Mouse (Mus musculus) urinary bladder, postnatal 14 days (tissue): ENCODE measurements at regions not wholly inside any gene's neighbourhood (a gene's known extent, or its start where the extent isn't known, plus 50 kb on each side); places are given as distances from the start of the nearest gene placed in this dataset.
"Not testable (repeated sequence)": the region's sequence is repeated elsewhere in the genome, so short reads cannot be mapped to it uniquely, and the experiment has no call there.

ENCODE experiments used
- DNase-seq: peaks from one replicate; pipeline ENCODE4 v3.0.0; 2021; ENCODE audit warnings: low spot score

- no peak for DNase-seq
Measured at GRCm38 (mm10) chr9:11206267-11206666, 301.7 kb upstream of the Cntn5 start.

- DNase-seq: no peak
Measured at GRCm38 (mm10) chr9:11192183-11192582, 287.6 kb upstream of the Cntn5 start.

- no peak for DNase-seq
Measured at GRCm38 (mm10) chr9:11145799-11146198, 241.2 kb upstream of the Cntn5 start.

- no peak for DNase-seq
Measured at GRCm38 (mm10) chr9:11126833-11127232, 222.3 kb upstream of the Cntn5 start.

- no peak for DNase-seq
Measured at GRCm38 (mm10) chr9:11119153-11119552, 214.6 kb upstream of the Cntn5 start.

- DNase-seq: not testable (repeated sequence)
Measured at GRCm38 (mm10) chr9:11107828-11108227, 203.3 kb upstream of the Cntn5 start.

GRCm38 (mm10) chr9:11107212-11107611 is 202.6 kb upstream of the Cntn5 start:
- not testable (repeated sequence) for DNase-seq

- DNase-seq: no peak
Measured at GRCm38 (mm10) chr9:11106268-11106667, 201.7 kb upstream of the Cntn5 start.

GRCm38 (mm10) chr9:11103448-11103847 is 198.9 kb upstream of the Cntn5 start:
- no peak for DNase-seq

- no peak for DNase-seq
Measured at GRCm38 (mm10) chr9:11092874-11093273, 188.3 kb upstream of the Cntn5 start.

GRCm38 (mm10) chr9:11067125-11067524 is 162.6 kb upstream of the Cntn5 start:
- DNase-seq: not testable (repeated sequence)

- DNase-seq: no peak
Measured at GRCm38 (mm10) chr9:11062856-11063255, 158.3 kb upstream of the Cntn5 start.
